Mouse (Mus musculus) myocyte (in vitro differentiated cells): Measurements from ENCODE around the gene Ccser1.

Experiments used
- E2F4 ChIP-seq: IDR thresholded peaks from one replicate; pipeline ENCODE4 v1.6.1; 2011; ENCODE audit warnings: mild to moderate bottlenecking, control low read depth, moderate library complexity; ENCODE audit not compliant: insufficient read depth
- MAX ChIP-seq: IDR thresholded peaks from one replicate; pipeline ENCODE4 v1.6.1; 2011; ENCODE audit warnings: low read depth, mild to moderate bottlenecking, control low read depth
- MYOG ChIP-seq, 3 experiments: IDR thresholded peaks; one replicate each; pipeline ENCODE4 v1.6.1; 2011; ENCODE audit warnings: control low read depth in 2 of 3, low read depth in 2 of 3, mild to moderate bottlenecking in 2 of 3; ENCODE audit not compliant: insufficient read length in 2 of 3, control insufficient read depth in 1 of 3, insufficient read depth in 1 of 3
- POLR2A ChIP-seq: IDR thresholded peaks from one replicate; pipeline ENCODE4 v1.6.1; 2011; ENCODE audit warnings: low read depth, mild to moderate bottlenecking, control low read depth, moderate library complexity; ENCODE audit not compliant: insufficient read length
- POLR2AphosphoS2 ChIP-seq: IDR thresholded peaks from one replicate; pipeline ENCODE4 v1.6.1; 2011; ENCODE audit warnings: low read depth, control low read depth; ENCODE audit not compliant: insufficient read length
- REST ChIP-seq: IDR thresholded peaks from one replicate; pipeline ENCODE4 v1.6.1; 2011; ENCODE audit warnings: mild to moderate bottlenecking, control low read depth, moderate library complexity; ENCODE audit not compliant: insufficient read depth, insufficient read length
- TCF12 ChIP-seq: IDR thresholded peaks from one replicate; pipeline ENCODE4 v1.6.1; 2011; ENCODE audit warnings: mild to moderate bottlenecking, control low read depth; ENCODE audit not compliant: poor library complexity, insufficient read depth, severe bottlenecking
- TCF3 ChIP-seq: IDR thresholded peaks from one replicate; pipeline ENCODE4 v1.6.1; 2011; ENCODE audit warnings: low read depth, control low read depth; ENCODE audit not compliant: insufficient read length
- USF1 ChIP-seq: IDR thresholded peaks from one replicate; pipeline ENCODE4 v1.6.1; 2011; ENCODE audit warnings: low read depth, mild to moderate bottlenecking, control low read depth, moderate library complexity

GRCm38 (mm10) chr6:61614920-61615319 lies 434.8 kb downstream of the Ccser1 start:
- TF ChIP-seq POLR2A (no peak), MAX (no peak), E2F4 (no peak), REST (no peak), TCF3 (no peak), POLR2AphosphoS2 (no peak), TCF12 (no peak), MYOG (IDR thresholded peaks at IDR 0.05; ENCODE audit: control insufficient read depth in 1 of 3, insufficient read depth in 1 of 3, insufficient read length in 2 of 3, low read depth in 2 of 3) (no peak), USF1 (no peak)
